Mouse (Mus musculus) hematopoietic stem cell, adult 5-6 weeks (primary cell): ENCODE data around the gene Cacna1b. TPM values are rescaled to one million over a fixed set of nuclear protein-coding genes. Genes with fewer than 3 reads are reported as not detected.
A peak's percentile ranks its signal among the peaks of the same experiment; 100 is the strongest.

ENCODE experiments used
- ATAC-seq, 2 experiments: fragments of 125-278 bp in 1 of 2; replicated peaks in 1 of 2; 2 replicates each; pipeline ENCODE4 v1.8.0; 2016 to 2017; ENCODE audit warnings: inconsistent platforms in 2 of 2, mild to moderate bottlenecking in 2 of 2, moderate number of reproducible peaks in 2 of 2, low read depth in 1 of 2, moderate TSS enrichment in 1 of 2; ENCODE audit not compliant: low FRiP score in 2 of 2, poor library complexity in 2 of 2, severe bottlenecking in 2 of 2, insufficient read depth in 1 of 2, low TSS enrichment in 1 of 2
- total RNA-seq: library from RNA; stranded (forward); fragments of 172-1452, 232-1000 nt; gene quantifications from 2 replicates; pipeline ENCODE4 v1.2.3, GENCODE M21; 2017

Gene Cacna1b
- total RNA-seq, 1 experiment from 2014 or later: not detected

- no peak for ATAC-seq
Measured at GRCm38 (mm10) chr2:24678538-24678937, 84.4 kb downstream of the Cacna1b start.

GRCm38 (mm10) chr2:24678110-24678509 lies 84.8 kb downstream of the Cacna1b start:
- ATAC-seq: no peak

- no peak for ATAC-seq
Measured at GRCm38 (mm10) chr2:24677629-24678028, 85.3 kb downstream of the Cacna1b start.

- ATAC-seq: peak; percentile 76 to 77
Measured at GRCm38 (mm10) chr2:24674432-24675006, 88.4 kb downstream of the Cacna1b start.

- no peak for ATAC-seq
Measured at GRCm38 (mm10) chr2:24668598-24668997, 94.4 kb downstream of the Cacna1b start.

GRCm38 (mm10) chr2:24664678-24665257 lies 98.2 kb downstream of the Cacna1b start:
- no peak for ATAC-seq

- ATAC-seq: no peak
Measured at GRCm38 (mm10) chr2:24659150-24659775, 103.7 kb downstream of the Cacna1b start.

GRCm38 (mm10) chr2:24648503-24648902 lies 114.4 kb downstream of the Cacna1b start:
- no peak for ATAC-seq

- ATAC-seq: no peak
Measured at GRCm38 (mm10) chr2:24646452-24647146, 116.4 kb downstream of the Cacna1b start.

GRCm38 (mm10) chr2:24642834-24643233 lies 120.1 kb downstream of the Cacna1b start:
- no peak for ATAC-seq

GRCm38 (mm10) chr2:24638102-24638954 lies 124.6 kb downstream of the Cacna1b start:
- ATAC-seq: no peak

- ATAC-seq: no peak
Measured at GRCm38 (mm10) chr2:24633645-24634044, 129.3 kb downstream of the Cacna1b start.

GRCm38 (mm10) chr2:24617141-24617540 lies 145.8 kb downstream of the Cacna1b start:
- ATAC-seq: no peak

- ATAC-seq: no peak
Measured at GRCm38 (mm10) chr2:24609789-24610188, 153.2 kb downstream of the Cacna1b start.

- ATAC-seq: peak; percentile 67 to 77
Measured at GRCm38 (mm10) chr2:24608765-24609138, 154.2 kb downstream of the Cacna1b start.

GRCm38 (mm10) chr2:24607905-24608764 lies 154.8 kb downstream of the Cacna1b start:
- no peak for ATAC-seq

- ATAC-seq: no peak
Measured at GRCm38 (mm10) chr2:24606531-24606930, 156.4 kb downstream of the Cacna1b start.
